Mouse (Mus musculus): ENCODE measurements around the gene Commd1.

Gene Commd1

DNA sequence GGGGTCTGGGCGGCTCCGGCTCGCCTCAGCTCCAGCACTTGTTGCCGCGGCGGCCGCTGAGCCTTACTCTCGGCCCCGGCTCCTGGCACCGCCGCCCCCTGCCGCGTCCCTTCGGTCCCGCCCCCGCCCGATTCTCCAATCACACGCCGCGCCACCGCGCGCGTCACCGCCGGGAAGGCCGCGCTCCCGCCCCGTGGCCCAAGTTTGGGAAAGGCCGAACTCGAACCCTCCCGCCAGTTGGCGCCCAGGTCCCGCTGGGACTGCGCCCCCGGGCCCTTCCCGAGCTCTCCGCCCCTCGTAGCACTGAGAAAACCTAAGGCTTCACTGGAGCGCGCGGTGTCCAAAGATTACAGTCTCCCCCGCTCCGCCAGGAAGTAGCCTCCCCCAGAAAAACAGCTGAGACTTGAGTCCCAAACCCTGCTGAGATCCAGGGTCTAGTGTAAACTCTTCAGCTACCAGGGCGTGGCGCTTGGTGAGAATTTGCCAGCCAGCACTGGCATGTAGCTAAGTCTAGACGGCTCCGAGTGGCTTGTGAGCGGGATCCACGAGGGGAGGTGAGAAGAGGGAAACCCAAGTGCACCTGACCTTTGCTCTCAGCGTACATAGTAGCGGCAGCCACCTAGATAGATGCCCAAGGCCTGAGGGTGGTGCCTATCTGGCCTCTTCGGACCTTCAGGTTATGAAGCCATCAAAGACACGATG lies 122.4 kb downstream of the Commd1 start:
- DNase-seq (ENCODE audit: extremely low spot score): peak; percentile 91

DNA sequence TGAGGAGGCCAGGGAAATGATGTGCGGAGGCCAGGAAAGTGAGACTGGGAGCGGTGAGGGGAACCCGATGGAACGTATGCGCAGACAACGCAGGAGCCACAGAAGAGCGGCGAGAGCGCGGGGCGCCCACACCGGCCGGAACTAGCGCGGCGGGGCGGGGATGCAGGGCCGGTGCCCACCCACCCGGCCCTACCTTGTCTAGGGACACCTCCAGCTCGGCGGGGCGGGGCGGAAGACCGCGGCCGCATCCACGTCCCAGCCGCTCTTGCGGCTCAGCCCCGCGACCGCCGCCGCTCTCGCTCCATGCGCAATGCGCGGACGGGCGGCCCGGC lies 122.9 kb downstream of the Commd1 start:
- DNase-seq (ENCODE audit: extremely low spot score): no peak

DNA sequence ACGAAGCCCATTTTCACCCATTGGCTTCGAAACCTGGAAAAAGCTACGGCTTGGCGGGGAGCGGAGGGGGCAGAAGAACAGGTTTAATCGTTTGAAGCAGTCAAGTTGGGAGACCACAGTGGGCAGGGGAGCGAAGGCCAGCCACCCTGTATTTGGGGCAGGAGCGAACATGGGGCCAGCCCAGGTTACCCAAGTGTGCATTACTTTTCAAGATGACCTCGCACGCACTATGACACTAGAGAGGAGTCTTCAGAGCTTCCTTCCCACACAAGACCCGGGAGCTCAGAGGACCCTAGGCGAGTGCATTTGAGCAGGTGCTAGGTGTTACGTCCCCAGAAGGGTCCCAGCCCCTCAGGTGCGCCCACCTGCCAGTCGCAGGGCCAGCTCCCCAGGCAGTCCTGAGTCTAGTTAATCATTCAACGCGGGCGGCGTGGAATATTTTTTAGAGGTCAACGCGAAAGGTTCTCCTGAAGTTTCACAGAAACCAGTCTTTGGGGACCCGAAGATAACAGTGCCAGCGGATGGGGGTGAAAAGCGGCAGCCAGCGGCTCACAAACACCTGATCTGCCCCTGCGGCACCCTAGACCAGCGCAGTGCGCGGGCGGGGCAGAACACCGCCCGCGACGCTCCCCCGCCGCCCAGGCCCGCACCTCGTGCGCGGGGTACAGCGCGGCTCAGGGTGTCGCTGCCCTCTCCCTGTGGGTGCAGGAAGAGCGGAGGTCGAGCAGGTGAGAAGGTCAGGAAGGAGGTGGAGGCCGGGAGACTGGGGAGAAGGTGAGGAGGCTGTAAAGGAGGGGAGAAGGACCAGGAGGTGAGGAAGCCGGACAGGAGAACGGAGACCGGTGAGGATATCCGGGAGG lies 123.5 kb downstream of the Commd1 start:
- peak; percentile 35 for DNase-seq (ENCODE audit: extremely low spot score)

DNA sequence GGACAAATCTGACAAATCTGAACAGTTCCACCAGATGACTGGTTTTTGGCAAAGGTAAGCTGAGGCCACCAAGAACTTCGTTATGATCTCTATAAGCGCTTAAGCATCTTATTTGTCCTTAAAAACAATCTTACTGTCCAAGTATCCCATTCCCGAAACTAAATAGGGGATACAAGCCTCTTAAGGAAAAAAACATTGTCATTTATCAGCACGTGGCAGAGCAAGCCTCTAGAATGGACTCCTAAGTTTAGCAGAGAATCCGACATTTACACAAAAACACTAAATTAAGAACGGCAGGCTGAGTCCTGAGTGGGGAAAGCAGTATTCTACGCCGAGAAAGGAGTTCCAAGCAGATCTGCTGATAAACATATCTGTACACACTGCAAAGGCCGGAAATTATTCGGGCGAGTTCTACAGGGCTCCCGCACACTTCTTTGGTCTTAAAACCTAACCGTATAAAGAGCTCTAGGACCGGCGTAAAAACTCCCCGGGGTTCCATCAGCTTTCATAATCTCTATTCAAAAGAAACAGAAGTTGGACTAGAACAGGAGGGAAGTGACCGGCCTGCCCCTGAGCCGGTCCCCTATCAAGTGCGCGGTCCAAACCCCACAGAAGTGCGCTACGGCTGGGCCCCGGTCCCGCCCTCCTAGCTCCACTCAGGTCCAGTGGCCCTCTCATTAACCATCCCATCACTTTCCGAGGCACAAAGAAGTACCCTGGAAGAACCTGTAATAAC lies 124.3 kb downstream of the Commd1 start:
- DNase-seq (ENCODE audit: extremely low spot score): peak; percentile 36

DNA sequence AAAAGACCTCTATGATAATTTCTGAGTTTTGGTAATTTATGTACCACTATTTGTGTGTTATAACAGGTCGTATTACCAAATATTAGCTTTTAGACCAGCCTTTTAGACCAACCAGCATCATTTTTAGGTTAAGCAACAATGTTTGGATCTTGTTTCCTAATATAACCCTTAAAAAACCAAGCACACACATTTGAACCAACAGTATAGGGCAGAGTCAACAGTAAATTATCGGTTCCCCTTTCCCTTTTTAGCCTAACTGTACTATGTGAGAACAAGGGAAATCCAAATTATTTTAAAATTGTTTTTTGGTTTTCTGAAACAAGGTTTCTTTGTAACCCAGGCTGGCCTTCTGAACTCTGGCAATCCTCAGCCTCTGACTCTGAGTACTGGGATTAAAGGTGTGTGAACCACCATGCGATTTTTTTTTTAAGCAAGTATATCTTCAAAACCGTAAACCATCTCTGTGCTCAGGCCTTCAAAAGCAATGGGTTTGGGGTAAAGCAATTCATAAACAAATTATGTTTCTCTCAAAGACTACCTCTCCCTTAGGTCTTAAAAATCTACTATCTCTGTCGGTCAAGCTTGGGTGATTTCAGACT lies 125.0 kb downstream of the Commd1 start:
- DNase-seq (ENCODE audit: extremely low spot score): no peak

DNA sequence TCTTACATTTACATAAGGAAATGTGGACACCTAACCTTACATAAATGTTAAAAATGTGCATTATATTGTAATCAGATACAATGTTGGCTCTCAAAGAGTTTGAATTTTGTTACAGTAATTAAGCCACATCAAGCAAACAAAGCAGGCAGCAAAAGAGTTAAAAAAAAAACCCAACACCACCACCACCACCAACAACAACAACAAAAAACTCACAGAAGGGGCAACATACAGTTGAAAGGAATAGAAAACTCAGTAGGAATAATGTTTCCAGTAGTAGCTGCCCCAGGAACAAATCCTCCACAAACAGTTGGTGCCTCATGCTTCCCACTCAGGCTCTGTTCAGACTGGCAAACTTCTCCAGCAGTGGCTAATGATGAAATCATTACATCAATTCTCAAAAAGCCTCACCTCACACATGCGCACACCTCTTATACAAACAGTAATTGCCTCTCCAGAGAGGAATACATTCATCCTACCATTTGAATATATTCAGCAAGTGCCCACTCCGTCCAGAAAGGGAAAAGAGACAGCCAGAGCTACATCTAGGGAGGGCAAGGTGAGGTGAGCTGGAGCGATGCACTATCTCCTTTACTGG lies 125.7 kb downstream of the Commd1 start:
- no peak for DNase-seq (ENCODE audit: extremely low spot score)

DNA sequence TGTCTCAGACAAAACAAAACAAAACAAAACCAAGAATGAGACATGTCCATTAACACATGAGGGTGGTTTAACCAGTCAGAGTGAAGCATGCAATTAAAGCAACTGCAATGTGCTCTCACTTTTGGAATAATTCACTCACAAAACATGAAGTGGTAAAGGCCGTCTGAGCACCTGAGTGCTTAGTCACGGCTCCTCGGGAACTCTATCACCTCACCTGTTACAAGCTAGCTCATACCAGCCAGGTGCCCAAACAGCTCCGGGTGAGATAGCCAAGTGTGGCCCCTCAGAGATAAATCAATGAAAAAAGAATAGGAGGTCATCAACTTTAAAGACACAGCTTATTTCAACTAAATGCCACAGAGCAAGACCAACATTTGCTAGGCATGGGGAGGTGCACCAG lies 127.6 kb downstream of the Commd1 start:
- DNase-seq (ENCODE audit: extremely low spot score): no peak

DNA sequence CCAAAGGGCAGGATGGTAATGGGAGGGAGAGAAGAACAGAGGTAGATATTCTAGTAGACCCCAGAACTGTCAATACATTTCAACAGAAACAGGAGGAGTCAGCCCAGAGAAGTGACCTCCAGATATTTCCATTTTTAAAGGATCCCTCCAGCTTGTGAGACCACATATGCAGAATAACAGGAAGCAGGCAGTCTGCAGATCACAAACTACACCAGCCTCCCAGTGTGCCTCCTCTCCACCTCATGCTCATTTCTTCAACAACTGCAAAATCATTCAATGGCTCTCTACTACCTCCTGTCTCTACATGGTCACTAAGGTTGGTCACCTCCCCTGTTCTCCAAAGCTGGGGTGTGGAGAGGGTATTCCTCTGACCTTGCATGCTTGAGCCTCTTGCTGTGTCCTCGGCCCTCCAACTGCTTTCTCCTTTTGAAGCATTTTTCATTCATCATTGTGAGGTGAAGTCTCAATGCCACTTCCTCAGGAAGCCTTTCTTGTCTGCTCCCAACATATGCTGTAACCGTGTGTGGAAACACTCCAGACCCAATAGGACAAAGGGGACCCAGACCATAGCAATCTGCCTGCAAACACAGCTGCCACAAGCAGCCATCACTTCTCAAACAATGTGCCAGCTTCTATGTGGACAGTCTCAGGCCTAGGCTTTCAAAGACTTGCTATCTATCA lies 128.6 kb downstream of the Commd1 start:
- no peak for DNase-seq (ENCODE audit: extremely low spot score)

DNA sequence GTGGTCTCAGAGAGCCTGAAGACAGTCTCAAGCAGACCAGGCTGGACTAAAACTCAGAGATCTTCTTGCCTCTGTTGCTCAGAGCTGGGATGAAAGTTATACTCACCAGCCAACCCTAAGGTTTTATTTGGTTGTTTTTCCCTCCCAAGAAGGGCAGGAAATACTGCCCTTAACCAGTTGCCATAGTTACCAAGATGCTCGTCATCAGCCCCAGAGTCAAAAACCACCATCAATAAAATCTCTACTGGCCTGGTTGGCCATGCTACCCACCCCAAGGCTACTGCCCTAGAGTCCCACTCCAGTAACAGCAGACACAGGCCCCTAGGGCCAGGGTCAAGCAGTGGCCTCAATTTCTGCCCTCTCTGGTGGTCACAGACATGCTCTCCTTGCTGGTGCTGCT lies 129.7 kb downstream of the Commd1 start:
- no peak for DNase-seq (ENCODE audit: extremely low spot score)

DNA sequence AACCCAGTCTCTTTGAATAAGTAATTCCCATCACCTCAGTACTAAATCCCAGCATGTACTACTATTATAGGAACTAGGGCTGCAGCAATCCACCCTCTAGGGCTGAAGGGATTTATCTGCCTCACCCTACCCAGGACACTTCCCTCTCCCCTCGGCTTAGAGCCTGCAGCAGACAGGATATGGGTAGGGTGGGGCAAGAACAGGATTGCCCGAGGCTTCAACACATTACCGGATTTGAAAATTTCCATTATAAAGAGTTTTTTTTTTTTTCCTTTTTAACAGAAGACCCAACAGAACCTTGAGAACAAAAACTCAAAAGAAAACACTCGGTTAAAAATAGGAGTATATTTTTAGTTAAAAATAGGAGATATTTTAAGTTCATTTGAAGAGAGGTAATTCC lies 130.8 kb downstream of the Commd1 start:
- DNase-seq (ENCODE audit: extremely low spot score): no peak

DNA sequence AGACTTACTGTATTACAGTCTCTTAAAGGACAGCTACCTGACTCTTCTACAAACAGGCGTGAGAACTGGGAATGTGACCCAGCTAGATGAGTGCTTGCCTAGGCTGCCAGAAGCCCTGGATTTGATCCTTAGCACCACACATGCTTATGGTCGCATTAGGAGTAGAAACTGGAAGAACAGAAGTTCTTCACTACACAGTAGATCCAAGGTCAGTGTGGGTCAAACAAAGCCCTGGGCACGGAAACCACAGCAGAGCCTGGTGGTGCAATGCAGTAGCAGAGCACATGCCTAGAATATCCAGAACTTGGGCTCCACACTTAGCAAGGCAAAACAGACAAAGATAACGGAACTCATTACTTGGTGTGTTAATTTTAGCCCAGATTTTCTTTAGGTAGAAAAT lies 132.1 kb downstream of the Commd1 start:
- no peak for DNase-seq (ENCODE audit: extremely low spot score)

DNA sequence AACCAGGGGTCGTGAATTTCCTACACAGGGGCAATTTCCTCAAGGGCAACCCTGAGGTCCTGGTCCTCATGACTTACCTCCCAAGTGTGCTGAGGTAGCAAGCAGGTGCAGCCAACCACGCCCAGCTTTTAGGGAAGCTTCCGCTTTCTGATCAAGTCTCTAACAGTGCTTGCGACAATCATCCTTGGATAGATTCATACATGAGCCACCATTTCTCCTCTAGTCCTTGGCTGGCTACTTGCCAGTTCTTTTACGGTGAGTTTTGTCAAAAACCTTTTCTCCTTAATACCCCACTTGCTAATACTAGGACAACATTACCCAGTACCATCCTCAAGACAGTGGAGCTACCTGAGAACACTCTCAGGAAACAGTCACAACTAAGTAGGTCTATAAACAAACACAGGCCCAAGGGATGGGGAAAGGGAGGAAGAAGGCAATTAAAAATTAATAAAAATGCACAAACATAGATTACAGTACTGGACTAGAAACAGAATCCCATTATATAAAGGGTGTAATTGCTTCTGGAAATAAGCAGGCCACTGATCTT lies 133.5 kb downstream of the Commd1 start:
- no peak for DNase-seq (ENCODE audit: extremely low spot score)

DNA sequence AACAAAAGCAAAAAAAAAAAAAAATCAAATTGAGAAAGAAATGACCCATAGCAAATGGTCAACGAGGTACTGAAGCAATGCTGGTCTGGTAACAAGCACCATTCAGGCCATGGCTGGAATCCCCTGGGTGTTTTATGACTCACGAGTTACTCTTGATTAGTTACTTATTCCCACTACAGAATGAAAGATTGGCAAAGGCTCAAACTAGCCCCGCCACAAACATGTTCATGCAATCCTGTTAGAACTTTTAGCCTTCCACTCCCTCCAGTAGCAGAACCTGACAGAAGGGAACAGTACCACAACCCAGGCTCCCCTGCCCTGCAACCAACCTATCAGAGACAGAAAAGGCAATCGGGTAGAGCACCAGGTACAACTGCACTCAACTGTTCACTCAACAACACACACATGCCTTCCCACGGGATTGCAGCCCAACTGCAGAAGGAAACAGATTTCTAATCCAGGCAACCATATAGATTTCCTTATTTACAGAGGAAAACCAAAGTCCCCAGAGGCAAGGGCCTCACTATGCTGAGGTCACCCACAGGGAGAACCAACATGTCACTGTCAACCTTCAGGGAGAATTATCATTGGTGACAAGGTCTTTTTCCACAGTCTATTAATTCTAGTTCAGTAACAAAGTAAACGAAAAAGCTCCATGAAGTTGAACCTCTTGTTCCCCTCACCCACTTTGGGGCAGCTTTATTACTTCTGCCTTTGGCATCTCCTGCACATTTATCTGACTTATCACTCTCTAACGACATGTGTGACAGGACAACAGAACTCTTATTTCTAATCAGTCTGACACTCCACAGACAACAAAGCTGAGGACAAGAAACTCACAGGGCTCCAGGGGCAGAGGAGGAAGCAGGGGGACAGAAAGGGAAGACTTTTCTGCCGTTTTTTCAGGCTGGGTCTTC lies 134.2 kb downstream of the Commd1 start:
- no peak for DNase-seq (ENCODE audit: extremely low spot score)

DNA sequence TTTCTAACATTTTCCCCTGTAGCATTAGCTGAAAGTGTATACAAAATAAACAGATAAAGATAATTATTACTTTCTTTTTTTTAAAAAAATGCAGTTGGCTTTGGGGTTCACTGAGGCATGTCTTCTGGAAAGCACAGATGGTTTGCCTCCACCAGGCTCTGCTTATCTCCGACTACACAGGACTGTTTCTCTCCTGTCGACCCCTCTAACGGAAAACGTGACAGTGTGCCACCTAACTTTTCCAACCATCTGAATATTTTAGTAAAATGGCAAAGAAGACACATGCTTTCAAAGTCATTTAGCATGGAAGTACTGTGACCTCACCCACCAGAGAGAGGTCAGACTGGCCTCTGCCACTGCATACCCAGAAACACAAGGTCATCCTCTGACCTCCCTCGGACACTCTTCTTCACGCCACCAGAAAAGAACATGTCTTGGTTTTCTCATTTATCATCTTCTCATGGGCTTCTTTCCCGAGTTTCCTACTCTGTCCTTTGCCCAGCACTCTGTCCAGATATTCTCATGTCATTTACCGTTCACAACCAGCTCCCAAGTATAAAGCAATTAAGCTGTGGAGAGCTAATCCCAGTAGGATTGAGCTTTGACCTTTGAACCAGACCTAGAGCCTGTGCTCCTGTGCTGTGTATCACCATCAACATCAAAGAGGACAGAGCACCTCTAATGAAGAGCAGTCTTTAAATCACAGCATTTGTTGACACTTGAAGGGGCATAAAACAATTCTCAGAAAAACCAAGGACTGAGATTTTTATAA lies 135.0 kb downstream of the Commd1 start:
- no peak for DNase-seq (ENCODE audit: extremely low spot score)
